Mouse (Mus musculus) testis, postnatal 10 days (tissue): Measurements from ENCODE around the gene S100a14.
A peak's percentile ranks its signal among the peaks of the same experiment; 100 is the strongest.

Experiments
- DNase-seq: peaks from one replicate; pipeline ENCODE4 v3.0.0; 2021; ENCODE audit warnings: low spot score

Gene S100a14

DNA sequence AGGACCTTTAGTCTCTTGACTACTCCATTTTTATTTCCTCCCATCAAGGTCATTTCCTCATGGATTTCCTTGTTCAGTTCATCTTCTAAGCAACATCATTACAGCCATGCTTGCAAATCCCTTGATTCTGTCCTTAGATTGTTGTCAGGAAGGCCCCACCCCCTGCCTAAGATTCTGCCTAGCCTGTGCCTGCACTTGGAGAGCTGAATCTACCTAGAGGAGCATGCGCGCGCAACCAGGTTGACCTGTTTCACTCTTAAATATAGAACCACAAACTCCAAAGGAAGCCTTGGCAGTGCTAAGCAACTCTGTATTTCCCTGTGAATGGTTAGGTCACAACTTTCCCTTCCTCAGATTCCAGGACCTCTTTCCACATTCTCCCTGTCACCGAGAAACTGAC lies 8.9 kb upstream of the S100a14 start:
- DNase-seq: no peak

DNA sequence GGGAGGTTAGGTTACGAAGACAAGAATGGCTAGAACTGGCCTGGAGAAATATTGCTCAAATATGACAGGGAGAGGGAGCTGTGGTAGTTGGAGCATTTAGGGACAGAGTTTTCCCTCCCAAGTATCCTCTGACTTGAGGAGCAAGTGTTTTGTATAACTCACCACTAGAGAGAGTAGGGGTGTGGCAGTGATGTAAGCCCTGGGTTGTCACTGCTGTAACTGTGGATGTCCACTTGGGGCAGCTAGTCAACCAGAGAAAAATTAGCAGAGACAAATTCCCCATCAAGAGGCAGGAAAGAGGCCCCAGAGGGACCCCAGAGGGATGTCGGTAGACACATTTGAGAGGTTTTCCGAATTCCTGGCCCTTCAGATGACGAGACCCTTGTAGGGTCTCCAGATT lies 1.2 kb upstream of the S100a14 start:
- DNase-seq: no peak

DNA sequence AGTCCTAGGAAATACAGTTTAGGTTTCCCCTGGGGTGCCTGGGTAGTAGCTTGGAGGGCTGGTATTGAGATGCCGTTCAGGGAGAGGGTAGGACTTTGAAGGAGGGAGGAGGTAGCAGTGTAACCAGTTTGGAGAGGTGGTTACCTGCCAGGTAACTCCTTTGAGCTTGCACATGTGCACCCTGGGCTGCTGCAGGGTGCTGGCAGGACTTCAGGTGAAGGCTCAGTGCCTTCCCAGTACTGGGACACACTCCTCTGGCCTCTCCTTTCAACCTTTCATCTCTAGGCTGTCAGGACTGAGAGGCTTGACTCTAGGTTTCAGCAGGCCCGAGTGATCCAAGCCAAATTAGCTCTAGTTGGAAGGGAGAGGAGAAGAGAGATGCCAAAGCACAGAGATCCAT lies 580 bp upstream of the S100a14 start:
- no peak for DNase-seq

DNA sequence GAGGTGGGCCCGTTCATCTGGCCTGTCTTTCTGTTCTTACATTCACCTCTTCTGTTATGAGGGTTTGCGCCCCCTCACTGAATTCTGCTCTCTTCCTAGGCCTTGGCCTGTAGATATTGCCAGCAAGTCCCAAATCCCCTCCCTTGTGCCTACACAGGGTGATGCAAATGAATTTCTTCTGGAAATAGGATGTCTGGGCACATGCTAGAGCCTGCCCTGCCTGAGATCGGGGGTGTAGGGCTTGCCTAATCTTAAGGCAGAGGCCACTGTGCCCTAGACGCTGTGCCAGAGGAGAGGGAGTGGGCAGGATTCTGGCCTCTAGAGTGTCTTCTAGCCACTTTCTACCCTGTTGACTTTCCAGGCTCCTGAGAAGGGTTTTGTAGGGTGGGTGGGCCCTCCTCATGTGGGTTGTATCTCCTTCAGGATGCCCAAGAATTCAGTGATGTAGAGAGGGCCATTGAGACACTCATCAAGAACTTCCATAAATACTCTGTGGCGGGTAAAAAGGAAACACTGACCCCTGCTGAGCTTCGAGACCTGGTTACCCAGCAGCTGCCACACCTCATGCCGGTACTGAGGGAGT lies 726 bp downstream of the S100a14 start:
- DNase-seq: no peak

DNA sequence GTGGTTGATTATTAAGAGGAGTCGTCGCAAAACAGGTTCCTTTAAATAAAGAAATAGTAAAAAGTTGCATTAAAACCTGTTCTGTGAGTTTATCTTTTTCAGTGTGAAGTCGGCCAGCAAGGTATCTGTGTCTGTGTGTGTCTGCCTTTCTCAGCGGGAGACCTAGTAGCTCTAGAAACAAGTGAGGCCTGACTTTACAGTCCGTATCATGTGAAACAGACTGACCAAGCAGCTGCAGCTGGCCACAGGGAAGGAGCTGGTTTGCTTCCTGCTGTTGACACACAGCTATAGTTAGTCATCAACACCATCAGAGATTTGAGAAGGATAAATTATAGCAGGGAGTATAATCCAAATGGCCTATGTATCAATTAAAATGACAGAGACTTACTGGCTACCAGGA lies 5.1 kb downstream of the S100a14 start:
- no peak for DNase-seq

DNA sequence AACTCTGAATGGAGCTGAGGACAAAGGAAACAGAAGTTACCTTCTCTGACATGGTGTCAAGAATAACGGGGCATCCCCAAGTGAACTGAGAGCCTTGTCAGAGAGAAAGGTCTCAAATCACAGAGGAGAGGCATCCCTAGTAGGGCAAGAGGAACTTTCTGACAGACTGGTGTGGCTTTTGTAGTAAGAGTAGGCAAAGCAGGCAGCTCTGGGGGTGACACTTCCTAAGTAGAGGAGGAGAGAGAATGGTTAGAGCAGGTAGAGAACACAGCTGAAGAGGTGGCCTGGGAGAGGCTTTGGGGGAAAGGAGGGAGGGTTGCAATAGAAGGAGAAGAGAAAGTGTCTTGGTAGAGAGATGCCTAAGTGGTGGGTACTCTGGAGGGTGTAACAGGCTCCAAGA lies 8.8 kb downstream of the S100a14 start:
- DNase-seq: no peak

DNA sequence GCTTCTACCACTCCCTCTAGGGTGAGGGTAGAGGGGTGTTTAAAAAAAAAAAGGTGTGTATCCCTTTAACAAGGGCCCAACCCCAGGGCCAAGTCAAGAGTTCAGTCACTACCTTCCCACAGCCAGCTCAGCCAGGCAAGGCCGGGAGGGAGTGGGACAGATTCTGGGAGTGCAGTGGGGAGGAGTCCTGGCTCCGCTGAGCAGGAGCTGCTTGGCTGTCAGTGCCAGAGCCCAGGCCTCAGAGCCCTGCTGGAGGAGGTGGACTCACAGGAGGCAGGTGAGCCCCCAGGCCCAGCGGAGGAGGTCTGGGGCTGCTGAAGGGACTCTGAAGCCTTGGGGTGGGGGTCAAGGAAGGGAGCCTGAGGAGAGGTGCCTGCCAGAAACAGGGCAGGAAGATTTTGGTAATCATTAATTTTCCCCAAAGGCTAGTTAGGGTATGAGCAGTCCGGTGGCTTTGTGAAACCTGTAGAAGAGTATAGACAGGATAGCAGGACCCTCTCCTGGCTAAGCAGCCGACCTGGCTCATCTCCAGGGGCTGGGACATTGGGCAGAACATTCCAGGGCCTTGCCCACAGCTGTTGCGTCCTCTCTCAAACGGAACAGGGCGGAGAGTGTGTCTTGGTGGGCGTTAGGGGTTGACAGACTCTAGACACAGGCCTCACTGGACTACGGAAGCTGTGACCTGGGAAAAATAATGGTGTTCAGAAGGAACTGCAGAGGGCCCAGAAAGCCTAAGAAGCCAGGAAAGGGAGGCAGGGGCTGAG lies 10.7 kb downstream of the S100a14 start, which contains the start of gene S100a16:
Gene S100a16, plus strand, starts transcription at position 114 of the 764 bp plus-strand sequence.
- DNase-seq: peak; percentile 70

DNA sequence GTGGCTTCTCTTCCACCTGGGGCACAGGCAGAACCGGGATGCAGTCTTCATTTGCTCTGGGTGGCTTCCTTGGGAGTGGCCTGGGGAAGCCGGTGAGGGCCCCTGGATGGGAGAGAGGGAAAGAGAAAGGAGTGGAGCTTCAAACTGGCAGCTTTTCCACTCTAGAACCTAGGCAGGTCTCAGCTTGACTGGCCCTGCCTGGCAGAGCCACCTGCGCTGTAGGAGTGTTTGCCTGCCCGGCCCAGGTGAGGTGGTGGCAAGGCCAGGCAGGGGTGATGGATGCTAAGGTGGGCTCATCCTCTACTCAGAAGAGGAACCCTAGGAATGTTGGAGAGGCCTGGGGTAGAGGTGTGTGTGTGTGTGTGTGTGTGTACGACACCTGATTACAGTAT lies 11.2 kb downstream of the S100a14 start:
- DNase-seq: no peak

DNA sequence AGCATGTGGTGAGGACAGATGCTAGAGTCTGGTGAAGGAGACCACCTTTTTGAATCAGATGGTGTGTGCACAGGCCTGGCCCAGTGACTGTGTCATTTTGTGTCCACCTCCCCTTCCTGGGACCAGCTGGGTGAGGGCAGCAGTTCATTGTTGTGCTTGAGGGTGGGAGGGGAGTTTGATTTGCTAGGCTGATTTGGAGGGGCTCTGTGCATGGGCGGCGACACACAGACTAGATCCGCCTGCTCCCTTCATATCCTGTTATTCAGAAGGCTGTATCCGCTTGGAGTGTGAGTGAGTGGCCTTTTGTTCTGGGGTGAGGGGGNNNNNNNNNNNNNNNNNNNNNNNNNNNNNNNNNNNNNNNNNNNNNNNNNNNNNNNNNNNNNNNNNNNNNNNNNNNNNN lies 14.2 kb downstream of the S100a14 start:
- no peak for DNase-seq

DNA sequence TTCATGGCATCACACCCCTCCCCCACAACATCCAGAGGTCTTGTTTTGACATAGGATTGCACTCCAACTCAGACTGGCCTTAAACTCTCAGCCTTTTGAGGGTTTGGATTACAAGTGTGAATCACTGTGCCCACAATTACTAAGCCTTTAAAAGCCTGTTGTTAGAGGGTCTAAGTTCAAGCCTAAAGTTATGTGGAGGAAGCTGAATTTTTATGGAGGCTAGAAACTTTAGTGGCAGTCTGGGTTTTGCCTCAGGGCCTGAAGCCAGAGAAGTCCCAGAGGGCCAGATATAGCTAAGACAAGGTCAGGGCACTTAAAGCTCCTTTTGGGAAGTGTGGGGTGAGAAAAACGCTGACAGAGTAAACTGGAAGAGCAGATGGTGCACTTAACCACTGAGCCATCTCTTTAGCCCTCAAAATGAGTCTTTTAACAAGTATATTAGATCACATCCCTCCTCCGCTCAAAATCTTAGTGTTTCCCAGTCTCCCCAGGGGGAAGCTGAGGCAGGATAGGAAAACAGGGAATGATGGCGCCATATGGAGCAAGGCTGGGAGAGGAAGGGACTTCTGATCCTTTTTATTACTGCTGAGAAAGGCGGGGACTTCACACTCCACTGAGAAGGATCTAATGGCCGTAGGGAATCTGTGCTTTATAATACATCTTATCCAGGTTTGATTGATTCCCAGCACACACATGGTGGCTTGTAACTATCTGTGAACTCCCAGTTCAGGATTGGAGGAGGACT lies 23.2 kb downstream of the S100a14 start:
- DNase-seq: no peak

DNA sequence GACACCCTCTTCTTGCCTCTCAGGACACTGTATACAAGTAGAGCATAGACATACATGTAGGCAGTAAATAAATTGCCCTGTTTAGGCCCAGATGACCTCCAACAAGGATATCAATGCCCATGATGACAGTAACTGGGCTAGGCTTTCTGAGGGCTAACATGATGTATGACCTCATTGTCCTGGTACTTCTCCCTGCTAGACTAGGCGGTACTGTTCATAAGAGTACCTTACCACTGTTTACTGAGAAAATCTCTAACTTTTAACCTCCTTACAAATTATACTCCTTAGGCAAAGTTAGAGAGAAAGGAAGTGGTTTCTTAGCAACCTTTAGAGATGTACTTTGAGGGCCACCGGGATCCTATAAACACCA lies 23.8 kb downstream of the S100a14 start:
- DNase-seq: no peak

DNA sequence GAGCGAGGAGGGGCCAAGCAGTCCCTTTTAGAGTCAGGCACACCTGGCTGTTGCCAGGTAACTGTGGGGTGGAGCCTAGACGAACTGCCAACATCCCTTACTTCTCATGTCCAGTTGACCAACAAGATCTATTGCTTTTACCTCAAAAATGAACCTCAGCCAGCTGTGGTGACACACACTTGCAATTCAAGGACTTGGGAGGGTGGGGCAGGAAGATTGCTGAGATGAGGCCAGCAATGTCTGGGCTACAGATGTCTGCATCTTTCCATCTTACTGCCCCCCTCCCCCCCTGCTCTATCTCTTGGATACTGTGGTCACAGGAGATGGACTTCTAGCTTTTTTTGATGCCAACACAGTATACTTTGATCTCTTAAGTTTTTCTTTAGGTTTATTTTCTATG lies 25.6 kb downstream of the S100a14 start:
- no peak for DNase-seq

DNA sequence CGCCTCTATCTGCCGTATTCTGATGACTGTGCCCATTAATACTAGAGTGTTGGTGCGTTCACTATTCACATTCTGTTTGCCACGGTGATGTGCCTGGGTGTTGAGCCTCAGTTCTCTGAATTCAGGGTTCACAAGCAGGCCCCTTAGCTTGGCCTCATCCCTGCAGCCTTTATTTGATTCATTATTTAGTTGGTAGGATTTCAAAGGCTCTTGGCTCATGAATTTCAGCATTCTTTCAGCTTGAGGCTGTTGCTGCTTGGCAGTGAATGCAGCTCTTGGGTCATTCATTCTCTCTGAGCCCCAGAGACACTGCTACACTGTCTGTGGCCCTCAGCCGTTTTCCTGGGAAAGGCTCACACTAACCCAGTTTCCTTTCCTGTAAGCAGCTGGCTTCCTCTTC lies 29.3 kb downstream of the S100a14 start:
- no peak for DNase-seq

DNA sequence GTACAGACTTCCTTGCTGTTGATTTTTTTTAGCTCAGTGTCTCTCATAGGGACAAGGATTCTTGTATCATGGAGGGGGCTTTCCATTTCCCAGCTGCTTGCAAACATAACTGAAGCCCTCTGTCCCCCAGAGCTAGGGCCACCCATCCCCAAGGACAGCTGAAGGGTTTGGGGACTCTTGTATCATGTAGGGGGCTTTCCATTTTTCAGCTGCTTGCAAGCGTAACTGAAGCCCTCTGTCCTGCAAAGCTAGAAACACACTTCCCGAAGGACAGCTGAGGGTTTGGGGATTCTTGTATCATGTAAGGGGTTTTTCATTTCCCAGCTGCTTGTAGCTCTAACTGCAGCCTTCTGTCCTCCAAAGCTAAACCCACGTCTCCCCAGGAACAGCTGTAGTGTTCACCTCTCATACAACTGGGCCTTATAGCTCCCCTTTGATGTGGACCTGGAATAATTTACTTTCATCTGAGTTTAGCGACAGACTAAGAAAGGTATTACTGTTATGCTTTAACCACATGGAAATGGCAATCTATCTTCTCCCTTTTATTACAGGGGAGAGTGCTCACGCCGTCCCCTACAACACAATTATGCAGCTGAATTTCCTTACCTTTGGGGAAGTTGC lies 33.5 kb downstream of the S100a14 start, which contains the start of gene S100a3:
Gene S100a3, plus strand, starts transcription at position 571 of the 621 bp plus-strand sequence.
- no peak for DNase-seq

DNA sequence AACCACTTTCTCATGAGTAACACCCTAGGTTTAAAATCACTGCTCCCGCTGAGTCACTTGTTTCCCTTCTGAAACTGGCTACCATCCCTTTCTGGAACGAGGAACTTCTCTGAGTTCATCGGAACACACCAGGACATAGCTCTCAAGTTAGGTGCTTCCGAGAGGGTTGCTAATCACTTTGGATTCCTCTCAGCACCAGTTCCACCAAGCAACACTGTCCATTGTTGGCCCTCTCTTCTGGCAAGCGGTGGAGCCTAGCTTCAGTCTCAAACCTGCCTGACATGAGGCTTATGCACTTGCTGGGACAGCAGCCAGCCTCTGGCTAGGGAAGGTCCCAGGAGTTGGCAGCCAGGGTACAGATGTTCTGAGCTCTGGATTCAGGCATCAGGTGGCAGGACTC lies 48.0 kb downstream of the S100a14 start:
- DNase-seq: no peak

DNA sequence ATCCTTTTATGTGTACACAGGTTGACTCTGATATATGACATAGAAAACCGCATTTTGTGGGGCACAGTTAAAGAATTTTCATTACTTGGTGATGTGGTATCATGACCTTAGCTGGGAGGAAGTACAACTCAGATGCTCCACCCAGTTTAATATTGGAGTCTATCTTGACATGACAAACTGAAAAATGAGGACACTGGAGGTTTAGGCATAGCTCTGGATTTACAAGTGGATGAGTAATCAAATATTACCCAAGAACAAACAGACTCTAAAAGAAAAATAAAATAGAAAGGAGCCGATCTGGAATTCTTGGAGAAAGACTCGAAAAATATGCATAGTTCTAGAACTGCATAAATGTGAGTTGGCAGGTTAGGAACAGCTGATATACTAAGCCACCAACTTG lies 48.7 kb downstream of the S100a14 start:
- no peak for DNase-seq

DNA sequence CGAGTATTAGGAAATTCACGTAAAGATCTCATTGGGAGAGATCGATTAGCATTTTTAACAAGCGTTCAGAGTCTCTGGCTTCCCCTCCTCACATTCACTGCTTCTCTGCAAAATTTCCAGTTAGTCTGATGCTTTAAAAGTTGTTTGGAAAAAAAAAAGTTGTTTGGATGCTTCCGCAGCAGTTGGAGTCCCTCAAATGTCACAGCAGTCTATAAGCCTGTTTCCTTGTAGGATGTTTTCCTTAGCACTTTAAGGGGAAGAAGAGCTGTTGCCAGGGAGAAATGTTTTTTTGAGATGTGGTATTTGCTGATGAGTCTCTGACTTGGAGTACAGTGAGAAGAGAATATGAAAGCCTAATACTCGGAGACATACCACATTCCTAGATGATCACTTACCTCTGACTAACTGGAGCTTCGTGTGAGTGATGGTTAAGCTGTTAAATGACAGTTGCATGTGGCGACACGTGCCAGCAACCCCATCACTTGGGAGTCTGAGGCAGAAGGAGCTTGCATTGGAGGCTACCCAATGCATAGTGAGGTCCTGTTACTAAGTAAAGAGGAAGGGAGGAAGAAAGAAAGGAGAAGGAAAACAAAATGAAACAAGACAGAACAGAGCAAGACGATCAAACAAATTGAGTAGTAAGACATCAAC lies 49.8 kb downstream of the S100a14 start:
- DNase-seq: no peak
